Mouse (Mus musculus) forebrain, embryonic 14.5 days (tissue): ENCODE results near the gene Dnhd1. TPM values are rescaled to one million over a fixed set of nuclear protein-coding genes. Genes with fewer than 3 reads are reported as not detected.

Source experiments
- ATAC-seq: fragments of 200-750 bp; cut with Nextera tagmentation; 2 replicates; pipeline ENCODE4 v1.8.0; 2017; ENCODE audit warnings: mild to moderate bottlenecking, moderate library complexity
- DNase-seq: peaks from one replicate; pipeline ENCODE4 v3.0.0-alpha.2; 2015; ENCODE audit warnings: low spot score
- H3K27ac ChIP-seq: fragments of 300-500 bp; sonication (generic); 2 replicates; pipeline ENCODE4 v1.5.1; 2014; ENCODE audit warnings: low read depth, mild to moderate bottlenecking, control low read depth, low read length, moderate library complexity
- H3K27me3 ChIP-seq: fragments of 300-500 bp; sonication (generic); replicated peaks from 2 replicates; pipeline ENCODE4 v1.6.1; 2014; ENCODE audit warnings: low read length, control low read depth, mixed read lengths; ENCODE audit not compliant: control insufficient read depth, insufficient read depth
- H3K36me3 ChIP-seq: fragments of 300-500 bp; sonication (generic); 2 replicates; pipeline ENCODE4 v1.6.1; 2014; ENCODE audit warnings: low read length, control low read depth; ENCODE audit not compliant: control insufficient read depth, insufficient read depth
- H3K4me1 ChIP-seq: fragments of 300-500 bp; sonication (generic); 2 replicates; pipeline ENCODE4 v1.6.1; 2014; ENCODE audit warnings: antibody characterized with exemption, low read length, control low read depth; ENCODE audit not compliant: control insufficient read depth, insufficient read depth
- H3K4me2 ChIP-seq: fragments of 300-500 bp; sonication (generic); 2 replicates; pipeline ENCODE4 v1.6.1; 2014; ENCODE audit warnings: mild to moderate bottlenecking, control low read depth, low read length
- H3K4me3 ChIP-seq: fragments of 300-500 bp; sonication (generic); 2 replicates; pipeline ENCODE4 v1.5.1; 2014; ENCODE audit warnings: low read depth, low read length, control low read depth
- H3K9ac ChIP-seq: fragments of 300-500 bp; sonication (generic); 2 replicates; pipeline ENCODE4 v1.6.1; 2014; ENCODE audit warnings: mild to moderate bottlenecking, low read length, control low read depth, moderate library complexity
- H3K9me3 ChIP-seq: fragments of 300-500 bp; sonication (generic); replicated peaks from 2 replicates; pipeline ENCODE4 v1.6.1; 2016; ENCODE audit warnings: low read length, control low read depth, mixed read lengths; ENCODE audit not compliant: control insufficient read depth
- WGBS: fragments of 180-500 bp; shearing (Covaris S2); extraction: QIAGEN DNeasy Blood & Tissue Kit; methylation state at CpG from one replicate; pipeline ENCODE4 v1.1.7; 2014; 5-methylcytosine and 5-hydroxymethylcytosine counted together
- polyA plus RNA-seq: library from polyadenylated mRNA; unstranded; fragments of >200 nt; fragmentation: Nextera tagmentation; extraction: Ambion mirVana; gene quantifications from 2 replicates; pipeline ENCODE4 v1.2.1, GENCODE M21; 2014

Dnhd1 gene
- polyA plus RNA-seq, 1 experiment from 2014 or later, result 1.1 TPM

DNA sequence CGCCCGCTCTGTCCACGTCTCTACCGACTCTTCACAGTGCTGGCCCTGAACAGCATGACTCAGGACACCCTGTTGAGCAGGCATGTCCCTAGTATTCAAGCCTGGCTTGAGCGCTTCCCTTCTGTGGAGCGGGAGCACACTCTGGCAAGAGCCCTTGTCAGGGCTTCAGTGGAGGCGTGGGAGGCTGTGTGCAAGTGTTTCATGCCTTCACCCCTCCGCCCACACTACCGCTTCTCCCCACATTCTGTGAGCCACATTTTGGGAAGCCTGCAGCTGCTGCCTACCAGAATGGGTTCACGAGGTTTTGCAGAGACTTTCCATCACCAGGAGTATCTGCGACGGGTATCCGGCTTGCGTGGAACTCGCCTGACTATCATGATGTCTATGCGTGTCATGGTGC is 52.6 kb downstream of the Dnhd1 start:
- H3K9me3 ChIP-seq, result no peaks in the 10 kb centered on the region
- no peak for ATAC-seq
- H3K4me1 ChIP-seq, result no peaks in the 10 kb centered on the region
- no peak for DNase-seq
- H3K36me3 ChIP-seq, result no peaks in the 10 kb centered on the region
- no peak overlapping the region for H3K4me2 ChIP-seq
- no peaks in the 10 kb centered on the region for H3K27me3 ChIP-seq
- no peak overlapping the region for H3K4me3 ChIP-seq
- WGBS, result 84% methylated on average over 16 of the region's 16 CpGs
- no peak overlapping the region for H3K9ac ChIP-seq
- H3K27ac ChIP-seq, result no peak overlapping the region

DNA sequence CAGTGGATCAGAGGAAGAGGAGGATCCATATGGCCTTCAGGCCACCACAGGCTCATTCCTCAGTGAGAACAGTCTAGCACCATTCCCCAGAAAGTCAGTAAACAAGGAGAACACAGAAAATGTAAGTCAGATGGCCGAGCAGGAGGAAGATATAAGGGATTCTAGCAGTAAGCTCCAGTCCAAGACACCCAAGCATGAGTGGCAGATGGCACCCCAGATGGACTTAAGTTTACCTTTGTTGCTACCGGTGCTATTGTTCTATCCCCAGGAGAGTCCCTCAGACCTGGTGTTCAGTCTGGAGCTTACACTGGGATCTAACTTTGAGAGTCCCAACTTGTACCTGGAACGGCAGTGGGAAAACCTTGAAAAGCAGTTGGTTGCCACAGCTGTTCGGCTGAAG is 53.2 kb downstream of the Dnhd1 start:
- H3K36me3 ChIP-seq, result no peaks in the 10 kb centered on the region
- no peak for DNase-seq
- 89% methylated on average over 4 of the region's 4 CpGs for WGBS

DNA sequence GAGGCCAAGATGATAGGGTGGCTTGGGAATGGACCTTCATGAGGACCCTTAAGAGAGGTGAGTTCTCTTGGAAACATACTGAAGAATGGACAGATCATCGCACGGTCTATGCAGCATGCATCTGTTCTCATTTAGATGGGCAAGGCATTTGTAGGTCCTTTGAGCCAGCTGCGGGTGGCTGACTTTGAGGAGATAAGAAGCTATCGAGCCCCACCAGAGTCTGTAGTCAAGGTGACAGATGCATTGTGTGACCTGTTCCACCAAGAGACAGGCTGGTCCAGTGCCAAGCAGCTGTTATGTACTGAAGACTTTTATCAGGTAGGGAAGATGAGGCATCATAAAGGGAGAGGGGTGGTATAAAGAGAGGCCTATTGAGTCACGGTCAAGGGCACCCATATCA is 58.1 kb downstream of the Dnhd1 start:
- ATAC-seq (no peak), DNase-seq (no peak)
- no peak overlapping the region for H3K9ac ChIP-seq
- H3K4me1 ChIP-seq, result no peaks in the 10 kb centered on the region
- no peak overlapping the region for H3K4me2 ChIP-seq
- no peak overlapping the region for H3K27ac ChIP-seq
- no peaks in the 10 kb centered on the region for H3K27me3 ChIP-seq
- no peaks in the 10 kb centered on the region for H3K9me3 ChIP-seq
- no peaks in the 10 kb centered on the region for H3K36me3 ChIP-seq
- H3K4me3 ChIP-seq, result no peak overlapping the region
- WGBS, result 92% methylated on average over 5 of the region's 5 CpGs

More for the DNA sequence above, 53.2 kb downstream of the Dnhd1 start:
- H3K4me2 ChIP-seq, result no peak overlapping the region
- H3K27ac ChIP-seq, result no peak overlapping the region
- no peaks in the 10 kb centered on the region for H3K27me3 ChIP-seq
- no peak overlapping the region for H3K9ac ChIP-seq
- H3K4me1 ChIP-seq, result no peaks in the 10 kb centered on the region
- no peak for ATAC-seq
- H3K4me3 ChIP-seq, result no peak overlapping the region
- H3K9me3 ChIP-seq, result no peaks in the 10 kb centered on the region

DNA sequence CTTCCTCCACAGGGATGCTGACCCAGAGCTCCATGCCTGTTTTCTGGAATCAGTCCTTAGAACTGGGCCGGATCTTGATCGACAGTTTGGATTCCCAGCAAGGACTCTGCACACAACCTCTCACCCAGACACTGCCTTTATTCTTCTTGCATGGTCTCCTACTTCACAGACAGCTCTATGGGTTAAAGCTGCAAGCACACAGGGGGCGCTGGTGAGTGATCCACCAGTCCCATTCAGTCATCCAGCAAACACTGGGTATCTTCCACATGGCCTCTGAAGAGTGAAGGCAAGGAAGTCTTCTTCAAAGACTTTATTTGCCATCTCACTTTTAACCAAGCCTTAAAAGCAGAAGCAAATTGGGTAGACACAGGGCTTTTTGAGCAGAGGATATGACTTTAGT is 64.7 kb downstream of the Dnhd1 start:
- Histone ChIP-seq H3K27ac (no peak overlapping the region), H3K9me3 (no peaks in the 10 kb centered on the region), H3K36me3 (no peaks in the 10 kb centered on the region), H3K27me3 (no peaks in the 10 kb centered on the region), H3K4me2 (no peak overlapping the region), H3K4me3 (no peak overlapping the region), H3K4me1 (no peaks in the 10 kb centered on the region), H3K9ac (no peak overlapping the region)
- ATAC-seq (no peak), DNase-seq (no peak)
- WGBS, result 64% methylated on average over 3 of the region's 3 CpGs

DNA sequence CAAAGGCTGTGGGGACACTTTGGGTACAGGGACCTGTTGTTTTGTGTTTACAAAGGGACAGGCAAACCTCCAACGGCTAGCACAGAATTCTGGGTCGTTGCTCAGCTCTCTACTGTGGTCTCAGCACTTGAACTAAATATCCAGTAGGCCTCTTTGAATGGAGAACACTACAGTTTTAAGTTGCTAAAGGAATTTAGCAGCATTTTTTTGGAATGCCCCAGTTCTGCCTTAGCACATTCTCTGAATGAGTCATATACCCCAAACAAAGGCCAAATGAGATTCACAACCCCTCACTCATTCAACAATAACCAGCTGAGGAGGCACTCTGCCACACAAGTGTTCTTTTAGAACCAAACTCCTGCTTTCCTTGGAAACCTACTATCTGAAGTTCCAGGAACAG is 71.3 kb downstream of the Dnhd1 start:
- DNase-seq (no peak), ATAC-seq (no peak)
- Histone ChIP-seq H3K4me1 (no peaks in the 10 kb centered on the region), H3K27me3 (no peaks in the 10 kb centered on the region), H3K4me2 (no peak overlapping the region), H3K36me3 (no peaks in the 10 kb centered on the region), H3K9me3 (no peaks in the 10 kb centered on the region), H3K9ac (no peak overlapping the region), H3K4me3 (no peak overlapping the region), H3K27ac (no peak overlapping the region)
- 63% methylated on average over 2 of the region's 2 CpGs for WGBS

DNA sequence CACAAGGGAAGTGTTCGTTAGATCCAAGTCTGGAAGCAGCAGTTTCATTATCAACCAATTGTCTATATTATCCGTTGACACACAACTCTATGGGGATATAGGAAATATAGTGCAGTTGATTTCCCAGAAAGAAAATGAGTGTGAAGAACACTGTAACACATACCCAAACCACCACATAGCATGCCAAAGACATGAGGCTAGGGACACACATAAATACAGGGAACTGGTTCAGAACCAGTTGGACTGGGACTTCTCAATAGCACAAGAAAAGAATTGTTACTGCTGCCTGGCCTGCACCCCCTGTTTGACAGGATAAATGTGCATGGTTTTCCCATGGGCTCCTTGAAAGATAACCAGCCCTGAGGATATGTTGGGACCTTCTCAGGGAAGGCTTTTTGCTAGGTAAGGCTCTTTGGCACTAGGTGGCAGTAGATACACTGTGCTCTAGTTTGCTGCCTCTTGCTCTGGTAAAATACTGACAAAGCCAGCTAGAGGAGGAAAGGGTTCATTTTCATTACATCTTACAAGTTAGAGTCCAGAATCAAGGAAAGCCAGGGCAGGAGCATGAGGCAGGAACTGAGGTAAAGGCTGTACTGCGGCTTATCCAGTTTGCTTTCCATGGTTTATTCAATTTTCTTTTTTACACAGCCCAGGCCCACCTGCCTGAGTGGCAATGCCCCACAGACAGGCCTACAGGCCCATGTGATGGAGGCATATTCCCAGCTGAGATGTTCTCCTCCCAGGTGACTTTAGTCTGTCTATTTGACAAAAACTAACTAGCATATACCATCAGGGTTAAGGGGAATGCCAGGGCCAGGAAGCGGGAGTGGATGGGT is 75.7 kb downstream of the Dnhd1 start:
- Histone ChIP-seq H3K9ac (no peak overlapping the region), H3K27ac (no peak overlapping the region; the same call in 1 of the 2 replicates), H3K4me3 (no peak overlapping the region), H3K4me1 (no peaks in the 10 kb centered on the region), H3K4me2 (no peak overlapping the region), H3K36me3 (peaks cover 17% of the 10 kb centered on the region), H3K9me3 (no peaks in the 10 kb centered on the region), H3K27me3 (no peaks in the 10 kb centered on the region)
- WGBS, result 84% methylated on average over 4 of the region's 4 CpGs
- DNase-seq, result peak; percentile 89
- ATAC-seq, result peak; percentile 83

DNA sequence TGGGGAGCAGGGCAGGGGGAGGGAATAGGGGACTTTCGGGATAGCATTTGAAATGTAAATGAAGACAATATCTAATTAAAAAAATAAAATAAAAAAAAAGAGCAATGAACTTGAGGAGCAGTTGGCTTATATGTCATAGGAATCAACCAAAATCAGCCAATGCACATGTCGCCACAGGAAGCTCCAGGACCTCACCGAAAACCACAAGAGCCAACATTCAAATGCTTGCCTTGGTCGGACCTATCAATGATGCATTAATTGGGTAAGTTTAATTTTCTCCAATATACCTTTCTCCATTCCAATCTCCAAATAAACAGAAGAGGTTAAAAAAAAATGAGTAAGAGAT is 76.3 kb downstream of the Dnhd1 start:
- no peak for DNase-seq
- H3K4me2 ChIP-seq, result no peak overlapping the region
- peaks cover 20% of the 10 kb centered on the region for H3K36me3 ChIP-seq
- no peak for ATAC-seq
- H3K4me1 ChIP-seq, result no peaks in the 10 kb centered on the region
- H3K9me3 ChIP-seq, result no peaks in the 10 kb centered on the region
- WGBS, result 94% methylated on average over 4 of the region's 4 CpGs
- no peak overlapping the region for H3K4me3 ChIP-seq
- no peak overlapping the region for H3K9ac ChIP-seq
- H3K27ac ChIP-seq, result no peak overlapping the region
- no peaks in the 10 kb centered on the region for H3K27me3 ChIP-seq

DNA sequence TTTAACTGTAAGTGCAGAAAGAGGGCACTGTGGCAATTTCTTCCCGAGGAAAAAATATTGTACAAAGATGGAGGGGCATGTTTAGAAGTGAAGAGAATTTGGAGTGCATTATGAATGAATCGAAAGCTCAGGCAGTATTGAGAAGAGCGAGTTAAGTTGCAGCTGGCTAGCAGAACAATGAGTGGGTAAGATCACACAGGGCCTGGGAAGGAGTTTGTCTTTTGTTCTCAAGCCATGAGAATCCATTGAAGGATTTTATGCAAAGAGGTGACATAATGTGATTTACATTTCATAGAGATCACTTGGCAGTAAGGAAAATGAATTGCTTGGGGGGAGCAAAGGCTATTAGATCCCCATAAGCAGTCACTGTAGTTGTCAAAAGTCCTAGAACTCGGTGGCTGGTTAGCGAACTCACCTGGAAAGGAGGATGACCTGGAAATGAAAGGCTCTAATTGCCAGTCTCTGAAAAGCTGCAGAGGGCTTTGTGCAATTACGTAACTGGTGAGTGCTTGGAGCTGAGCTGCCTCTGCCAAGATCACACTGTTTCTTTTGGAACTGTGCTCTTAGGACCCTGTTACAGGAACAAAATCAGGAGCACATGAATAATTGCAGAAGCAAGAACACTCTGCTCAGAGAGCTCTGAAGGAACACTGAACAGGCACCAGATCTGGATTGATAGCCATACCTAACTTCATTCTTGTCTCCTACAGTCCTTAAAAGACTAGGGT is 78.2 kb downstream of the Dnhd1 start:
- WGBS, result 21% methylated on average over 6 of the region's 6 CpGs
- H3K9ac ChIP-seq, result no peak overlapping the region

DNA sequence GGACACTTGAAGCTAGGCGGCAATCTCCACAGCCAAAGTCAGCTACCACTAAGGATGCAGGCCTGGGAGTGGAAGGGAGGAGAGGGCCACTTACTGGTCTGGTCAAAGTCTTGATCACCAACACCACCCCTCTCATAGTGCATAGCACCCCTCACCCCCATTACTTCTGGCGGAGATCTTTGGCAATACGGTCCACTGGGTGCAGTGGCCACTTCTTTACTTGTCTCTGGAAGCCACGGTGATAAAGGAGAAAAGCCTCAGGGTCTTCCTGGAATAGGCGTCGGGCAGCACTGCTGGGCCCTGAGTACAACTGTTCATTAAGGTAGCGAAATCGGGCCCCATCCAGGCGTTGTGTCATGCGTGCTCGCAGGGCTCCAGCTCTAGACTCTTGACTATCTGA is 83.2 kb downstream of the Dnhd1 start:
- no peaks in the 10 kb centered on the region for H3K9me3 ChIP-seq
- ATAC-seq (no peak), DNase-seq (no peak)
- H3K36me3 ChIP-seq, result peaks cover 46% of the 10 kb centered on the region
- no peak overlapping the region for H3K4me2 ChIP-seq
- WGBS, result 95% methylated on average over 11 of the region's 11 CpGs
- peaks cover 3% of the 10 kb centered on the region; the same call in 1 of the 2 replicates for H3K4me1 ChIP-seq
- no peak overlapping the region for H3K4me3 ChIP-seq
- no peak overlapping the region for H3K27ac ChIP-seq
- H3K27me3 ChIP-seq, result no peaks in the 10 kb centered on the region
- H3K9ac ChIP-seq, result no peak overlapping the region

More for the DNA sequence above, 78.2 kb downstream of the Dnhd1 start:
- Histone ChIP-seq H3K4me3 (no peak overlapping the region), H3K27ac (peak overlapping the region; percentile 31; the same call in 1 of the 2 replicates), H3K27me3 (no peaks in the 10 kb centered on the region), H3K36me3 (peaks cover 39% of the 10 kb centered on the region), H3K9me3 (no peaks in the 10 kb centered on the region), H3K4me1 (no peaks in the 10 kb centered on the region), H3K4me2 (no peak overlapping the region)
- ATAC-seq, result peak; percentile 68
- peak; percentile 69 for DNase-seq
